Mouse (Mus musculus): ENCODE measurements around the gene Tubg1. TPM values are rescaled to one million over a fixed set of nuclear protein-coding genes. Genes with fewer than 3 reads are reported as not detected.

Tubg1 gene
- polyA plus RNA-seq, 2 experiments, result 32.4 to 52.7 TPM

- Histone ChIP-seq H3K9me3 (ENCODE audit: control insufficient read depth, low read length) (no peaks in the 10 kb centered on the region), H3K27me3 (ENCODE audit: control insufficient read depth, insufficient read depth, low read length) (no peaks in the 10 kb centered on the region), H3K27ac (replicated peaks; ENCODE audit: low read depth, low read length) (no peak overlapping the region), H3K9ac (ENCODE audit: low read depth, low read length, severe bottlenecking) (no peak overlapping the region), H3K4me1 (ENCODE audit: control insufficient read depth, insufficient read depth, low read length) (no peaks in the 10 kb centered on the region), H3K36me3 (ENCODE audit: control insufficient read depth, insufficient read depth, low read length) (peaks cover 33% of the 10 kb centered on the region), H3K4me3 (replicated peaks; ENCODE audit: low read length) (no peak overlapping the region), H3K4me2 (replicated peaks; ENCODE audit: low read depth, low read length, severe bottlenecking) (no peak overlapping the region)
- no peak for ATAC-seq (ENCODE audit: low FRiP score, low read depth)
- no peak for TF ChIP-seq POLR2A (IDR thresholded peaks at IDR 0.05; ENCODE audit: borderline replicate concordance, extremely low read depth, insufficient read depth, insufficient read length)
- no peak for DNase-seq (ENCODE audit: low spot score)
- WGBS, result 83% methylated on average over 1 of the region's 1 CpGs
These were observed 7.3 kb downstream of the Tubg1 start for GRCm38 (mm10) chr11:101127075-101127474.

DNA sequence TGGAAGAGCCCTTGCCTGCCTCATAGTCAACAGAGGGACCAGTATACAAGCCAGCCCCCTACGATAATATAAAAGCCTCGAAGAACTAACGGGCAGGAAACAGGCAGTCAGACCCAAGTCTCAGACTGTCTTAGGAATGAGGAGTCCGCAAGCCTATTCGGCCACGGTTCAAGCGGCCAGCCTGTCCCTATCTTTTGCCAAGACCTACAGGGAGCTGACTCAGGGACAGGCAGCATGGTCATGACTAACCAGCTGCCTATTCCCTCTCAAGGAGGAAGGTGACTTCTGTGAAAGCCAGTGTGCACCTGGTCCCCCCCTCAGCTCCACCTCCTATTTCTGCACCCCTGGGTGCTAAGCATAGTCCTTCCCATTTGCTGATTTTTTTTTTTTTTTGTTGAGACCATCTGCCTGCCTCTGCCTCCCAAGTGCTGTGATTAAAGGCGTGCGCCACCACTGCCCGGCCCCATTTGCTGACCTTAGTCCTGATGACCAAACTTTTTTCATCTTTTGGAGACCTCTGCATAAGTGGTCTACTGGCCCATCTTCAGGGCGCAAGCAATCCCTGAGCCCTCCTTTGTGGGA lies 9.3 kb downstream of the Tubg1 start:
- DNase-seq (ENCODE audit: low spot score) (no peak), ATAC-seq (ENCODE audit: low FRiP score, low read depth) (no peak)
- no peak for TF ChIP-seq POLR2A (IDR thresholded peaks at IDR 0.05; ENCODE audit: borderline replicate concordance, extremely low read depth, insufficient read depth, insufficient read length)
- Histone ChIP-seq H3K27ac (replicated peaks; ENCODE audit: low read depth, low read length) (no peak overlapping the region), H3K27me3 (ENCODE audit: control insufficient read depth, insufficient read depth, low read length) (no peaks in the 10 kb centered on the region), H3K36me3 (ENCODE audit: control insufficient read depth, insufficient read depth, low read length) (peaks cover 20% of the 10 kb centered on the region), H3K9me3 (ENCODE audit: control insufficient read depth, low read length) (no peaks in the 10 kb centered on the region), H3K4me3 (replicated peaks; ENCODE audit: low read length) (no peak overlapping the region), H3K4me1 (ENCODE audit: control insufficient read depth, insufficient read depth, low read length) (no peaks in the 10 kb centered on the region), H3K4me2 (replicated peaks; ENCODE audit: low read depth, low read length, severe bottlenecking) (no peak overlapping the region), H3K9ac (ENCODE audit: low read depth, low read length, severe bottlenecking) (no peak overlapping the region)
- 85% methylated on average over 11 of the region's 11 CpGs for WGBS

DNA sequence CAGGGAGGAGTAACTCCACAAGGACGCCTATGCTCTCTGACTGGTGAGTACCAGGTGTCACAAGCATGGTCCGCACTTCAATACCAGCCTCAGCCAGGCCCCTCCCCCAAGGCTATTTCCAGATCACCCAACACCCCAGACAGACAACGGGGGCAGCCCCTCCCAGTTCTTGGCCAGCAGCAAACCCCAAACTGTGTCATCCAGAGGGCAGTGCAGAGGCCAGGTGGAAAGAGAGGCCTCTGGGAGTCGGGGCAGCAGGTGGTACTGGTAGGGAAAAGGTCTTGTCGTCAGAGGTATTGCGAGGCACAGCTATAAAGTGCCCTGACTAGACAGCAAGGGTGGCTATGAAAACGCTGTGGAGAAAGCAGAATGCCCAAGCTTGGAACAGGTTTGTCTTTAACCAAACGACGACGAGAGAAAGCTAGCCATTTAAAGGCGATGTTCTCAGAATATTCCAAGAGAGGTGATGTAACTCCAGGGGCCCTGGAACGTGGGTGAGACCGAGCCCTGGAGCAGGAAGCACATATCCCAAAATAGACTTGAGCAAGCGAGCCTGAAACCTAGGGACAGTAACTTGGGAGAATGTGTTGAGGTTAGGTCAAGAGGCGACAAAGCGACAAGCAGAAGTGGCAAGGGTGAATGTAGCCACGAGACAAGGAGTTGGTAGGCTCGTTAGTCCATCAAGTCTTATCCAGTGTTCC lies 10.5 kb downstream of the Tubg1 start:
- no peak overlapping the region for H3K4me2 ChIP-seq (replicated peaks; ENCODE audit: low read depth, low read length, severe bottlenecking)
- no peak for DNase-seq (ENCODE audit: low spot score)
- 42% methylated on average over 18 of the region's 18 CpGs for WGBS

DNA sequence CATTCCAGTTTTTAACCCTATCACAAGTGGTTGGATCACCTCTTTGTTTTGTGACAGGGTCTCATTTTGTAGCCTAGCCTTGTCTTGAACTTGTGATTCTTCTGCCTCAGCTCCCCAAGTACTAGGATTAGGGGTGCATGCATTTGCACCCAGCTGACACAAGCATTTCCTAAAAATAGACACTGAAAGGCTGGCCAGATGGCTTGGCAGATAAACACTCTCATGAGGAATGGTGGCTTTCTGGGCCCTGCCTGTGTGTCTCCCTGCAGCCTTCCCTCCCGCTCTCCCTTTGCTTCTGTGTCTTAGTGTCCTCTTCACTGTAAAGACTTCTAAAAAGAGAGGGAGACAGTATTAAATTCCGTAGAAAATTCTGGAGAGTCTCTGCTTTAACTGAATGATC lies 11.4 kb downstream of the Tubg1 start:
- Histone ChIP-seq H3K9ac (ENCODE audit: low read depth, low read length, severe bottlenecking) (no peak overlapping the region), H3K9me3 (ENCODE audit: control insufficient read depth, low read length) (no peaks in the 10 kb centered on the region), H3K27ac (replicated peaks; ENCODE audit: low read depth, low read length) (no peak overlapping the region), H3K4me3 (replicated peaks; ENCODE audit: low read length) (no peak overlapping the region), H3K4me1 (ENCODE audit: control insufficient read depth, insufficient read depth, low read length) (no peaks in the 10 kb centered on the region), H3K36me3 (ENCODE audit: control insufficient read depth, insufficient read depth, low read length) (peaks cover 7% of the 10 kb centered on the region), H3K27me3 (ENCODE audit: control insufficient read depth, insufficient read depth, low read length) (no peaks in the 10 kb centered on the region), H3K4me2 (replicated peaks; ENCODE audit: low read depth, low read length, severe bottlenecking) (no peak overlapping the region)
- no peak for ATAC-seq (ENCODE audit: low FRiP score, low read depth)
- no peak for TF ChIP-seq POLR2A (IDR thresholded peaks at IDR 0.05; ENCODE audit: borderline replicate concordance, extremely low read depth, insufficient read depth, insufficient read length)
- DNase-seq (ENCODE audit: low spot score), result no peak
- 94% methylated on average over 2 of the region's 2 CpGs for WGBS

More for the DNA sequence above, 10.5 kb downstream of the Tubg1 start:
- Histone ChIP-seq H3K36me3 (ENCODE audit: control insufficient read depth, insufficient read depth, low read length) (peaks cover 17% of the 10 kb centered on the region), H3K27me3 (ENCODE audit: control insufficient read depth, insufficient read depth, low read length) (no peaks in the 10 kb centered on the region), H3K9me3 (ENCODE audit: control insufficient read depth, low read length) (no peaks in the 10 kb centered on the region), H3K27ac (replicated peaks; ENCODE audit: low read depth, low read length) (no peak overlapping the region), H3K9ac (ENCODE audit: low read depth, low read length, severe bottlenecking) (no peak overlapping the region), H3K4me3 (replicated peaks; ENCODE audit: low read length) (no peak overlapping the region), H3K4me1 (ENCODE audit: control insufficient read depth, insufficient read depth, low read length) (no peaks in the 10 kb centered on the region)
- peak; percentile 9; the same call in 1 of the 2 replicates for ATAC-seq (ENCODE audit: low FRiP score, low read depth)
- no peak for TF ChIP-seq POLR2A (IDR thresholded peaks at IDR 0.05; ENCODE audit: borderline replicate concordance, extremely low read depth, insufficient read depth, insufficient read length)

DNA sequence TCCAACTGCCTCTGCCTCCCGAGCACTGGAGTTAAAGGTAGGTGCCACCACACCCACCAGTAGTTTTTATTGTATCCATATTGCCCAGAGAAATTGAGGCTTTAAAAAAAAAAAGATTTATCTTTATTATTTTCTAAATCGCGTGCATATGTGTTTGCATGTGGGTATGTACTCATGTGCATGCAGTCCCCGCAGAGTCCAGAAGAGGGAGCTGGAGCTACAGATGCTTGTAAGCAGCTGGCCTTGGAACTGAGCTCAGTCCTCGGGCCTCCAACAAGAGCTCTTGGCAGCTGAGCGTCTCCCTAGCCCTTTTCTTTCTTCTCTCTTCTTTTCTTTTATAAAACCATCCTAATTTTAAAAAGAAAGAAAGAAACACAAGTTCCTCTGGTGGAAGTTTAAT lies 12.0 kb downstream of the Tubg1 start:
- Histone ChIP-seq H3K9ac (ENCODE audit: low read depth, low read length, severe bottlenecking) (no peak overlapping the region), H3K27ac (replicated peaks; ENCODE audit: low read depth, low read length) (no peak overlapping the region), H3K27me3 (ENCODE audit: control insufficient read depth, insufficient read depth, low read length) (no peaks in the 10 kb centered on the region), H3K36me3 (ENCODE audit: control insufficient read depth, insufficient read depth, low read length) (peaks cover 2% of the 10 kb centered on the region; the same call in 1 of the 2 replicates), H3K9me3 (ENCODE audit: control insufficient read depth, low read length) (no peaks in the 10 kb centered on the region), H3K4me3 (replicated peaks; ENCODE audit: low read length) (no peak overlapping the region), H3K4me2 (replicated peaks; ENCODE audit: low read depth, low read length, severe bottlenecking) (no peak overlapping the region), H3K4me1 (ENCODE audit: control insufficient read depth, insufficient read depth, low read length) (no peaks in the 10 kb centered on the region)
- 87% methylated on average over 6 of the region's 6 CpGs for WGBS
- no peak for ATAC-seq (ENCODE audit: low FRiP score, low read depth)
- TF ChIP-seq POLR2A (IDR thresholded peaks at IDR 0.05; ENCODE audit: borderline replicate concordance, extremely low read depth, insufficient read depth, insufficient read length), result no peak
- DNase-seq (ENCODE audit: low spot score), result no peak
